Mouse (Mus musculus) adrenal gland, adult (tissue): Measurements from ENCODE around the gene Creb5.

Experiments used
- DNase-seq, 2 experiments: peaks; one replicate each; pipeline ENCODE4 v3.0.0; 2022 to 2023; ENCODE audit warnings: low spot score in 1 of 2; ENCODE audit not compliant: inconsistent age in 2 of 2

The Creb5 gene

GRCm38 (mm10) chr6:53287038-53287561 is at the start of gene Creb5:
TSS of gene Creb5 (plus strand) at chr6:53287270.
- DNase-seq, result peak; percentile 87 to 98

- no peak for DNase-seq
Measured at GRCm38 (mm10) chr6:53259841-53260240, 27.2 kb upstream of the Creb5 start.

GRCm38 (mm10) chr6:53262401-53262800 is 24.7 kb upstream of the Creb5 start:
- DNase-seq, result no peak

GRCm38 (mm10) chr6:53267036-53267435 is 20.0 kb upstream of the Creb5 start:
- DNase-seq, result peak in 1 of 2 experiments; percentile 39

- DNase-seq, result no peak
Measured at GRCm38 (mm10) chr6:53267732-53268505, 19.2 kb upstream of the Creb5 start.

GRCm38 (mm10) chr6:53271216-53271615 is 15.9 kb upstream of the Creb5 start:
- DNase-seq, result no peak

GRCm38 (mm10) chr6:53271636-53272035 is 15.4 kb upstream of the Creb5 start:
- no peak for DNase-seq

- peak in 1 of 2 experiments; percentile 22 for DNase-seq
Measured at GRCm38 (mm10) chr6:53286389-53287037, 557 bp upstream of the Creb5 start.

- peak; percentile 33 to 73 for DNase-seq
Measured at GRCm38 (mm10) chr6:53287562-53288381, 702 bp downstream of the Creb5 start.

- peak; percentile 5 to 44 for DNase-seq
Measured at GRCm38 (mm10) chr6:53288584-53289558, 1.8 kb downstream of the Creb5 start.

- no peak for DNase-seq
Measured at GRCm38 (mm10) chr6:53289659-53290058, 2.6 kb downstream of the Creb5 start.

- DNase-seq, result peak in 1 of 2 experiments; percentile 20
Measured at GRCm38 (mm10) chr6:53290215-53290990, 3.3 kb downstream of the Creb5 start.

- no peak for DNase-seq
Measured at GRCm38 (mm10) chr6:53292931-53293330, 5.9 kb downstream of the Creb5 start.

- DNase-seq, result no peak
Measured at GRCm38 (mm10) chr6:53297851-53298250, 10.8 kb downstream of the Creb5 start.

GRCm38 (mm10) chr6:53304201-53304600 is 17.1 kb downstream of the Creb5 start:
- DNase-seq, result no peak

- DNase-seq, result no peak
Measured at GRCm38 (mm10) chr6:53306156-53306555, 19.1 kb downstream of the Creb5 start.

- no peak for DNase-seq
Measured at GRCm38 (mm10) chr6:53306710-53307109, 19.6 kb downstream of the Creb5 start.

- no peak for DNase-seq
Measured at GRCm38 (mm10) chr6:53308684-53309083, 21.6 kb downstream of the Creb5 start.

GRCm38 (mm10) chr6:53313604-53314003 is 26.5 kb downstream of the Creb5 start:
- DNase-seq, result no peak
